Comparison of ENCODE assay signal across 11 mouse cellular contexts in genomic region chr9:99871556-99872203, GRCm38 (mm10). TPM values are rescaled to one million over a fixed set of nuclear protein-coding genes. Genes with fewer than 3 reads are reported as not detected.
DNase-seq lines count a peak whose midpoint lies in the region; ATAC-seq and TF ChIP-seq lines count a peak whose summit lies in the region.
"Had no signal": no experiment of that assay in that cellular context is flagged by ENCODE, and none has a peak within 500 bp of the region (broad histone marks: within the 10 kb centered on the region; RNA-seq: fewer than 3 reads in every experiment).

No protein-coding gene starts in this region.

- H3K27ac ChIP-seq in lung, embryonic 14.5 days (ENCODE audit: low read depth) = no peak overlapping the region
- no peak overlapping the region for H3K27ac ChIP-seq in lung, postnatal 0 days (ENCODE audit: low read length)
- no peak overlapping the region for H3K27ac ChIP-seq in embryonic facial prominence, embryonic 14.5 days (replicated peaks; ENCODE audit: low read depth, low read length)
- H3K27ac ChIP-seq in limb, embryonic 13.5 days = no peak overlapping the region

- H3K9me3 ChIP-seq in lung, embryonic 14.5 days (ENCODE audit: low read depth, low read length) = no peaks in the 10 kb centered on the region
- H3K9me3 ChIP-seq in lung, postnatal 0 days (ENCODE audit: low read length) = no peaks in the 10 kb centered on the region
- no peaks in the 10 kb centered on the region for H3K9me3 ChIP-seq in embryonic facial prominence, embryonic 14.5 days (ENCODE audit: control insufficient read depth, low read length)
- H3K9me3 ChIP-seq in limb, embryonic 13.5 days = no peaks in the 10 kb centered on the region

- no peak for TF ChIP-seq EP300 in lung, postnatal 0 days (IDR thresholded peaks at IDR 0.05)

- H3K27me3 ChIP-seq in lung, embryonic 14.5 days (ENCODE audit: insufficient read depth, low read length) = peaks cover 99% of the 10 kb centered on the region
- H3K27me3 ChIP-seq in lung, postnatal 0 days (replicated peaks; ENCODE audit: insufficient read depth, low read length) = peaks cover 80% of the 10 kb centered on the region
- peaks cover 100% of the 10 kb centered on the region for H3K27me3 ChIP-seq in embryonic facial prominence, embryonic 14.5 days (replicated peaks; ENCODE audit: control insufficient read depth, insufficient read depth, low read length)
- H3K27me3 ChIP-seq in limb, embryonic 13.5 days = peaks cover 100% of the 10 kb centered on the region

- no peak for DNase-seq in lung, embryonic 14.5 days
- DNase-seq in lung, postnatal 0 days (ENCODE audit: low spot score) = no peak
- DNase-seq in embryonic facial prominence, embryonic 14.5 days (ENCODE audit: low spot score) = peak; percentile 82
- peak; percentile 42 for DNase-seq in retina, postnatal 1 day
- no peak for DNase-seq in urinary bladder, postnatal 36 days (ENCODE audit: low spot score in 2 of 2)
- no peak for DNase-seq in gastrocnemius, postnatal 10 days
- DNase-seq in adrenal gland, adult 2 months = no peak
- DNase-seq: kidney, adult 18-20 months; left cerebral cortex, postnatal 4 days had no signal

- H3K4me1 ChIP-seq in lung, embryonic 14.5 days (ENCODE audit: insufficient read depth) = no peaks in the 10 kb centered on the region
- H3K4me1 ChIP-seq in lung, postnatal 0 days (ENCODE audit: insufficient read depth, low read depth, low read length) = no peaks in the 10 kb centered on the region; the same call in 1 of the 2 replicates
- no peaks in the 10 kb centered on the region; the same call in 1 of the 2 replicates for H3K4me1 ChIP-seq in embryonic facial prominence, embryonic 14.5 days (ENCODE audit: control insufficient read depth, insufficient read depth, low read length)
- peaks cover 45% of the 10 kb centered on the region for H3K4me1 ChIP-seq in limb, embryonic 13.5 days

- no peak for ATAC-seq in lung, embryonic 14.5 days (ENCODE audit: insufficient read depth)
- no peak for ATAC-seq in lung, postnatal 0 days
- ATAC-seq in embryonic facial prominence, embryonic 14.5 days (ENCODE audit: low read depth) = peak; percentile 69; the same call in 1 of the 2 replicates
- 0 out of 2 replicates have a peak, but pooled peaks have one; percentile 5 for ATAC-seq in limb, embryonic 13.5 days (ENCODE audit: low FRiP score, low read depth)
- ATAC-seq: Patski had no signal

- no peak overlapping the region for H3K9ac ChIP-seq in lung, embryonic 14.5 days
- no peak overlapping the region for H3K9ac ChIP-seq in lung, postnatal 0 days (replicated peaks; ENCODE audit: low read depth)
- H3K9ac ChIP-seq in embryonic facial prominence, embryonic 14.5 days (ENCODE audit: low read depth, low read length) = no peak overlapping the region
- no peak overlapping the region for H3K9ac ChIP-seq in limb, embryonic 13.5 days

- no peaks in the 10 kb centered on the region for H3K36me3 ChIP-seq in lung, embryonic 14.5 days (ENCODE audit: insufficient read depth)
- H3K36me3 ChIP-seq in lung, postnatal 0 days (ENCODE audit: insufficient read depth, low read length) = no peaks in the 10 kb centered on the region
- no peaks in the 10 kb centered on the region for H3K36me3 ChIP-seq in embryonic facial prominence, embryonic 14.5 days (ENCODE audit: control insufficient read depth, insufficient read depth, low read length)
- no peaks in the 10 kb centered on the region for H3K36me3 ChIP-seq in limb, embryonic 13.5 days

- TF ChIP-seq CTCF in lung, embryonic 14.5 days (IDR thresholded peaks at IDR 0.05; ENCODE audit: low read depth) = no peak
- no peak for TF ChIP-seq CTCF in lung, postnatal 0 days (IDR thresholded peaks at IDR 0.05)

- under 1% methylated on average over 34 of the region's 34 CpGs for WGBS in lung, embryonic 14.5 days
- WGBS in lung, postnatal 0 days = 2% methylated on average over 33 of the region's 34 CpGs
- 2% methylated on average over 30 of the region's 34 CpGs for WGBS in embryonic facial prominence, embryonic 14.5 days
- under 1% methylated on average over 34 of the region's 34 CpGs for WGBS in limb, embryonic 13.5 days

- 0 out of 2 replicates have a peak overlapping the region, but pooled peaks have one; percentile 8 for H3K4me3 ChIP-seq in lung, embryonic 14.5 days (ENCODE audit: low read depth, low read length)
- no peak overlapping the region for H3K4me3 ChIP-seq in lung, postnatal 0 days (ENCODE audit: low read depth, low read length)
- H3K4me3 ChIP-seq in embryonic facial prominence, embryonic 14.5 days (ENCODE audit: low read depth, low read length) = peak overlapping the region; percentile 23
- peak overlapping the region; percentile 13 for H3K4me3 ChIP-seq in limb, embryonic 13.5 days

- H3K4me2 ChIP-seq in lung, embryonic 14.5 days = no peak overlapping the region; the same call in 1 of the 2 replicates
- H3K4me2 ChIP-seq in lung, postnatal 0 days (replicated peaks; ENCODE audit: low read depth, low read length) = no peak overlapping the region
- peak overlapping the region; percentile 41 for H3K4me2 ChIP-seq in embryonic facial prominence, embryonic 14.5 days (ENCODE audit: low read depth, low read length)
- peak overlapping the region; percentile 31 for H3K4me2 ChIP-seq in limb, embryonic 13.5 days (replicated peaks)

RNA-seq across cellular contexts. Expression of gene Sox14, which starts 4.3 kb away (rescaled TPM):
- polyA plus RNA-seq in lung, embryonic 14.5 days (2014; fragmentation: Nextera tagmentation; extraction: Ambion mirVana) = 0.09 TPM in 1 of 2 replicates, not detected in the other
- not detected in 2 replicates for polyA plus RNA-seq in lung, postnatal 0 days (2015; fragmentation: Nextera tagmentation; extraction: Ambion mirVana)
- polyA plus RNA-seq in embryonic facial prominence, embryonic 14.5 days (2014; fragmentation: Nextera tagmentation; extraction: Ambion mirVana) = 0.10 TPM in 1 of 2 replicates, not detected in the other
- 0.06 and 0.18 TPM in 2 replicates for polyA plus RNA-seq in limb, embryonic 13.5 days (2015; fragmentation: Nextera tagmentation; extraction: Ambion mirVana)
- total RNA-seq in gastrocnemius, postnatal 10 days (2021) = not detected
- total RNA-seq in adrenal gland, adult 2 months (2021) = not detected
- not detected in 2 replicates for polyA plus RNA-seq in adrenal gland, adult 2 months (2012; rRNA removed)
- total RNA-seq: left cerebral cortex, postnatal 4 days had no signal
- polyA plus RNA-seq: Patski had no signal

Comparison
In these comparisons a context has a peak if more than half of its experiments do, and no peak if none do; other contexts are left out.
1. ATAC-seq: peak in embryonic facial prominence, embryonic 14.5 days (single experiment) and limb, embryonic 13.5 days (single experiment); none in lung, embryonic 14.5 days (single experiment) and lung, postnatal 0 days (single experiment).
2. DNase-seq: peak in embryonic facial prominence, embryonic 14.5 days (single experiment) and retina, postnatal 1 day (single experiment); none in lung, embryonic 14.5 days (single experiment), lung, postnatal 0 days (single experiment), urinary bladder, postnatal 36 days (0 of 2), gastrocnemius, postnatal 10 days (single experiment) and adrenal gland, adult 2 months (single experiment).
3. H3K4me2 ChIP-seq: peak in embryonic facial prominence, embryonic 14.5 days (single experiment) and limb, embryonic 13.5 days (single experiment); none in lung, embryonic 14.5 days (single experiment) and lung, postnatal 0 days (single experiment).